Mouse (Mus musculus) olfactory bulb, adult 2 months (tissue): Measurements from ENCODE around the gene Homer2. TPM values are rescaled to one million over a fixed set of nuclear protein-coding genes. Genes with fewer than 3 reads are reported as not detected.

Experiments used
- H3K27ac ChIP-seq: fragments of 200-500 bp; 2 replicates; pipeline ENCODE4 v1.5.1; 2012; ENCODE audit warnings: low read depth, low read length; ENCODE audit not compliant: insufficient read depth
- H3K4me1 ChIP-seq: fragments of 200-500 bp; 2 replicates; pipeline ENCODE4 v1.6.1; 2012; ENCODE audit warnings: low read length; ENCODE audit not compliant: control insufficient read depth, insufficient read depth
- H3K4me3 ChIP-seq: fragments of 200-500 bp; 2 replicates; pipeline ENCODE4 v1.5.1; 2012; ENCODE audit warnings: mild to moderate bottlenecking, low read depth, low read length, moderate library complexity; ENCODE audit not compliant: insufficient read depth
- CTCF ChIP-seq: fragments of 200-500 bp; IDR thresholded peaks from 2 replicates; pipeline ENCODE4 v1.5.1; 2012; ENCODE audit warnings: low read depth, mild to moderate bottlenecking, low read length, moderate library complexity; ENCODE audit not compliant: insufficient read depth
- POLR2A ChIP-seq: fragments of 200-500 bp; IDR thresholded peaks from 2 replicates; pipeline ENCODE4 v1.6.1; 2012; ENCODE audit warnings: mild to moderate bottlenecking, low read depth, low read length, moderate library complexity; ENCODE audit not compliant: insufficient read depth
- WGBS: fragments of 180-500 bp; shearing (Covaris S2); methylation state at CpG from one replicate; pipeline ENCODE4 v1.1.7; 2018; 5-methylcytosine and 5-hydroxymethylcytosine counted together
- polyA plus RNA-seq: library from polyadenylated mRNA; stranded (reverse); fragments of >200 nt; gene quantifications from 2 replicates; pipeline ENCODE4 v1.2.4, GENCODE M21; 2012; ENCODE audit warnings: low replicate concordance; ENCODE audit not compliant: missing spikeins, insufficient read depth, insufficient read length

The Homer2 gene
- polyA plus RNA-seq, 1 experiment, result not detected

DNA sequence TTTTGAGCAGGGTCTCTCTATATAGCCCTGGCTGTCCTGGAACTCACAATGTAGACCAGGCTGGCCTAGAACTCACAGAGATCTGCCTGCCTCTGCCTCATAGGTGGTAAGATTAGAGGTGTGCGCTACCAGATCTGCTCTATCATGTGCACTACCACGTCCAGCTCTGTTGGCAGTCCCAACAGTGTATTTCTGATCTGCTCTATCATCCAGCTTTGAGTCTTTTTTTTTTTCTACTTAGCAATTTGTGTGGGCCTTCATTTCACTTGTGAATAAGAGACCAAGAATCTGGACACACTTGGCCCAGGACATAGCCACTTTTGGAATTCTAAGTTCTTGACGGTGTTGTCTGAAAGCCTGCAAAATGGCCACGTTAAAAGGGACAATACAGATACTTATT, 150.5 kb downstream of the Homer2 start:
- WGBS, result 89% methylated on average over 4 of the region's 4 CpGs
- Histone ChIP-seq H3K4me3 (no peak overlapping the region), H3K4me1 (no peaks in the 10 kb centered on the region), H3K27ac (no peak overlapping the region)
- no peak for TF ChIP-seq POLR2A
- TF ChIP-seq CTCF, result no peak

DNA sequence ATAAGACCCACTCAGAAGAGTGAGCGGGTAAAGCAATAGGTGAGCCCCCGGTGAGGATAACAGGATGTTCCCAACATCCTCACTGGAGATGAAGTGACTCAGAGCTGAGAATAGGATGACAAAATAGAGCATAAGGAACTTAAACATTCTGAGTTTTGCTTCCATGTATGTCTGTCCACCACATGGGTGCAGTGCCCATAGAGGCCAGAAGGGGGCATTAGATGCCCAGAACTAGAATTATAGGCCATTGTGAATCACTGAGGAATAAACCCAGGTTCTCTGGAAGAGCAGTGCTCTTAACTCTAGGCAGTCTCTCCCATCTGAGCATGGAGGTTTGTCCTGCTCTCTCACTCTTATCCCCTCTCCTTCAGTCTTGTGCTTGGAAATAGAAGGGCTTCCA, 153.0 kb downstream of the Homer2 start:
- H3K27ac ChIP-seq, result no peak overlapping the region
- TF ChIP-seq CTCF (no peak), POLR2A (no peak)
- 90% methylated on average over 2 of the region's 2 CpGs for WGBS
- H3K4me3 ChIP-seq, result no peak overlapping the region
- no peaks in the 10 kb centered on the region for H3K4me1 ChIP-seq

DNA sequence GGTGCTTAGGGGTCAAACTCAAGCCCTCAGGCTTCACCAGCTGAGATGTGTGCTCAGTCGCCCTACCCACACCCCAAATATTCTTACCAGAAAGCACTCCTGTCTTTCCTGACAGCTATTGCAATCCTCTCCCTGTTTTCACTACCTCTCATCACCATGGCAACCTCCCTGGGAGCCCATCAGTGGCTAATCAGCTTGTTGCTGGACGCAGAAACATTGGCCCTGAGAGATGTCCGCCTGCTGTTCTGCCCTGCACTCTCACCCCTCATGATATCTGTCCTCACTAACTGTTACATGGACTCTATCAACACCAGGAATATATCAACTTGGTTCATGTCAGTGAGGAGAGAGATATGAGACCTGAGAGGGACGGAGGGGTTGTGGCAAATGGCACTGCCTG, 153.7 kb downstream of the Homer2 start:
- H3K27ac ChIP-seq, result no peak overlapping the region

More for the DNA sequence above, 153.7 kb downstream of the Homer2 start:
- WGBS, result 60% methylated on average over 4 of the region's 4 CpGs
- TF ChIP-seq CTCF (no peak), POLR2A (no peak)
- no peak overlapping the region for H3K4me3 ChIP-seq
- H3K4me1 ChIP-seq, result no peaks in the 10 kb centered on the region

Other genes with a start within 250 kb of the Homer2 start
- not detected in 2 replicates for gene Ap3b2, start 213.6 kb downstream of the Homer2 start, polyA plus RNA-seq
- gene BC048679, start 209.2 kb downstream of the Homer2 start, polyA plus RNA-seq, result not detected in 2 replicates
- not detected in 2 replicates for gene Fsd2, start 140.6 kb downstream of the Homer2 start, polyA plus RNA-seq
- not detected in 2 replicates for gene Whamm, start 136.3 kb downstream of the Homer2 start, polyA plus RNA-seq
- not detected in 2 replicates for gene Ramac, start 55.4 kb upstream of the Homer2 start, polyA plus RNA-seq
- gene 3110040N11Rik, start 82.0 kb upstream of the Homer2 start, polyA plus RNA-seq, result not detected in 2 replicates
- 204 and 340 TPM in 2 replicates for gene Btbd1, start 121.9 kb upstream of the Homer2 start, polyA plus RNA-seq
- gene Gm10160, start 148.3 kb upstream of the Homer2 start, polyA plus RNA-seq, result not detected in 2 replicates
- gene Tm6sf1, start 151.5 kb upstream of the Homer2 start, polyA plus RNA-seq, result not detected in 2 replicates
- not detected in 2 replicates for gene Hdgfl3, start 226.9 kb upstream of the Homer2 start, polyA plus RNA-seq